Mouse (Mus musculus) heart, embryonic 12.5 days (tissue): ENCODE data around the gene Spn. TPM values are rescaled to one million over a fixed set of nuclear protein-coding genes. Genes with fewer than 3 reads are reported as not detected.
A peak's percentile ranks its signal among the peaks of the same experiment; 100 is the strongest.

Source experiments
- ATAC-seq: fragments of 200-750 bp; cut with Nextera tagmentation; 2 replicates; pipeline ENCODE4 v1.8.0; 2017; ENCODE audit warnings: moderate TSS enrichment, moderate library complexity; ENCODE audit not compliant: insufficient number of reproducible peaks, low FRiP score
- H3K27ac ChIP-seq: fragments of 300-500 bp; sonication (generic); 2 replicates; pipeline ENCODE4 v1.5.1; 2016; ENCODE audit warnings: mild to moderate bottlenecking, moderate library complexity; ENCODE audit not compliant: poor library complexity, severe bottlenecking
- H3K27me3 ChIP-seq: fragments of 300-500 bp; sonication (generic); replicated peaks from 2 replicates; pipeline ENCODE4 v1.6.1; 2016; ENCODE audit warnings: mild to moderate bottlenecking, moderate library complexity
- H3K36me3 ChIP-seq: fragments of 300-500 bp; sonication (generic); 2 replicates; pipeline ENCODE4 v1.6.1; 2016; ENCODE audit warnings: mild to moderate bottlenecking, moderate library complexity
- H3K4me1 ChIP-seq: fragments of 300-500 bp; sonication (generic); replicated peaks from 2 replicates; pipeline ENCODE4 v1.6.1; 2016; ENCODE audit warnings: mild to moderate bottlenecking
- H3K4me2 ChIP-seq: fragments of 300-500 bp; sonication (generic); 2 replicates; pipeline ENCODE4 v1.6.1; 2016; ENCODE audit warnings: mild to moderate bottlenecking, moderate library complexity
- H3K4me3 ChIP-seq: fragments of 300-500 bp; sonication (generic); 2 replicates; pipeline ENCODE4 v1.5.1; 2016; ENCODE audit warnings: mild to moderate bottlenecking
- H3K9ac ChIP-seq: fragments of 300-500 bp; sonication (generic); 2 replicates; pipeline ENCODE4 v1.6.1; 2016; ENCODE audit warnings: mild to moderate bottlenecking, moderate library complexity
- H3K9me3 ChIP-seq: fragments of 300-500 bp; sonication (generic); replicated peaks from 2 replicates; pipeline ENCODE4 v1.6.1; 2016; ENCODE audit warnings: mild to moderate bottlenecking, moderate library complexity
- WGBS: fragments of 180-500 bp; shearing (Covaris S2); methylation state at CpG from one replicate; pipeline ENCODE4 v1.1.7; 2016; 5-methylcytosine and 5-hydroxymethylcytosine counted together
- polyA plus RNA-seq: library from polyadenylated mRNA; unstranded; fragments of >200 nt; fragmentation: Nextera tagmentation; extraction: Ambion mirVana; gene quantifications from 2 replicates; pipeline ENCODE4 v1.2.1, GENCODE M21; 2016

Spn gene
- polyA plus RNA-seq, 1 experiment from 2014 or later, result 0.17 TPM

DNA sequence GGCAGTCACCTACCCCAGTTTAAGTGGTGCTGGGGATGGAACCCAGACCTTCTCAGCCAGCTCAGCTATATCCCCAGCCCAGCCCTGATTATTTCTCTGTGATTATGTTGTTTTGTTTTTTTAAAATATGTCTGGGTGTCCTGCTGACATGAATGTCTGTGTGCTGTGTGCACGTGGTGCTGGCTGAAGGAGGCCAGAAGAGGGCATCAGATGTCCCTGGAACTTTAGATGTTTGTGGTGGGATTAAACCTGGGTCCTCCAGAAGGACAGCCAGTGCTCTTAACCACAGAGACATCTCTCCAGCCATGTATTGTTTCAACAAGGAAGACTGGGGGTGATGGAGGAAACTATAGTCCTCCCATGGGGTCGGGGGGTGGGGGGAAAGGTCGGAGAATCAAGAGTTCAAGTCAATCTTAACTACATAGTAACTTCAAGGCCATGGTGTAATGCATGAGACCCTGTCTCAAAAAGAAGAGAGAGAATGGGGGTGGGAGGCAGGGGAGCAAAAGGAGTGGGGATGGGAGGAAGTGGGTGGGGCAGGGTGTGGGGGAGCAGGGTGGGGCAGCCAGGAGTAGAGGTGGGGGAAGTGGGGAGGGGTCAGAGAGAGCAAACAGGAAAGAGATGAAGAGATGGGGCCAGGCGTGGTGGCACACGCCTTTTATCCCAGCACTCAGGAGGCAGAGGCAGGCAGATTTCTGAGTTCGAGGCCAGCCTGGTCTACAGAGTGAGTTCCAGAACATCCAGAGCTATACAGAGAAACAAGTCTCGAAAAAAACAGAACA lies 3.2 kb upstream of the Spn start:
- no peaks in the 10 kb centered on the region for H3K27me3 ChIP-seq
- no peak overlapping the region for H3K4me3 ChIP-seq
- H3K9ac ChIP-seq, result no peak overlapping the region
- 65% methylated on average over 7 of the region's 7 CpGs for WGBS
- H3K27ac ChIP-seq, result no peak overlapping the region
- no peaks in the 10 kb centered on the region for H3K9me3 ChIP-seq
- H3K4me2 ChIP-seq, result no peak overlapping the region
- no peaks in the 10 kb centered on the region for H3K36me3 ChIP-seq
- ATAC-seq, result no peak
- H3K4me1 ChIP-seq, result no peaks in the 10 kb centered on the region

DNA sequence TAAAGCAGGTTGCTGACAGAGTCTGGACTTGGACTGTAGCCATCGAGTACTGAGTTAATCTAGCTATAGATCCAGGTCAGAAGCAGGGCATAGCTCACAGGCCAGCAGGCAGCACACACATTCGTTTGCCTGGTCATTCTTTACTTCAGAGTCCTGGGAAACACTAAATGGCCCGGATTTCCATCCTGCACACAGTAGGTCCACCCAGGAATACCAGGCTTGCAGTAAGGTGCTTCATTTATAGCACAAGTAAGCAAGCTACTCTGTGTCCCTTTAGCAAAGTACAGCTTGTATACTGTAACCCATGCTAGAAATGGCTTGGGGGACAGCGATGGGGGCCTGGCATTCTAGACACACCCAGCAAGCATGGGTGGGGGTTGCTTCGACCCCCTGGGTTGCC lies 1.9 kb upstream of the Spn start:
- Histone ChIP-seq H3K27ac (no peak overlapping the region), H3K9ac (no peak overlapping the region), H3K4me3 (no peak overlapping the region), H3K4me2 (no peak overlapping the region), H3K9me3 (no peaks in the 10 kb centered on the region), H3K27me3 (0 out of 2 replicates have a peak, but pooled peaks cover 2% of the 10 kb centered on the region), H3K4me1 (no peaks in the 10 kb centered on the region), H3K36me3 (no peaks in the 10 kb centered on the region)
- no peak for ATAC-seq
- WGBS, result 55% methylated on average over 5 of the region's 5 CpGs

DNA sequence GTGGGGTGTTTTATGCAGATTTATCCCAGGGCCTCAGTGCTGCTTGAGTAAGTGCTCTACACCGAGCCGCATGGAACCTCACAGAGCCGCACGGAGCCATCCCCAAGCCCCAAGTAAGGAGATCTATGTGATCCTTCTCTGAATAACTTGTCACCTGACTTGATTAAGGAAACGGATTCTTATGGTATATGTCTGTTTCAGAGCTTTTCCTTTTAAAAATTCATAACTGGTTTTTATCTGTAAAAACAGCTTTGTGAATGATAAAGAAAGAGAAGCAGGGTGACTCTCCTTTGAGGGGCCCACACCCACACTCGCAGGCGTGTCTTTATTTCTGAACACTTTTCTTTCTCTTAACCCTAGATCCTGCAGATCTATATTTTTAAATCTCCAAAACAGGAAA lies 1.5 kb upstream of the Spn start:
- H3K4me1 ChIP-seq, result no peaks in the 10 kb centered on the region
- no peak for ATAC-seq
- H3K27ac ChIP-seq, result no peak overlapping the region
- no peak overlapping the region for H3K4me2 ChIP-seq
- no peak overlapping the region for H3K4me3 ChIP-seq
- 85% methylated on average over 7 of the region's 7 CpGs for WGBS
- H3K9me3 ChIP-seq, result no peaks in the 10 kb centered on the region
- no peak overlapping the region for H3K9ac ChIP-seq
- 0 out of 2 replicates have a peak, but pooled peaks cover 5% of the 10 kb centered on the region for H3K27me3 ChIP-seq
- no peaks in the 10 kb centered on the region for H3K36me3 ChIP-seq

DNA sequence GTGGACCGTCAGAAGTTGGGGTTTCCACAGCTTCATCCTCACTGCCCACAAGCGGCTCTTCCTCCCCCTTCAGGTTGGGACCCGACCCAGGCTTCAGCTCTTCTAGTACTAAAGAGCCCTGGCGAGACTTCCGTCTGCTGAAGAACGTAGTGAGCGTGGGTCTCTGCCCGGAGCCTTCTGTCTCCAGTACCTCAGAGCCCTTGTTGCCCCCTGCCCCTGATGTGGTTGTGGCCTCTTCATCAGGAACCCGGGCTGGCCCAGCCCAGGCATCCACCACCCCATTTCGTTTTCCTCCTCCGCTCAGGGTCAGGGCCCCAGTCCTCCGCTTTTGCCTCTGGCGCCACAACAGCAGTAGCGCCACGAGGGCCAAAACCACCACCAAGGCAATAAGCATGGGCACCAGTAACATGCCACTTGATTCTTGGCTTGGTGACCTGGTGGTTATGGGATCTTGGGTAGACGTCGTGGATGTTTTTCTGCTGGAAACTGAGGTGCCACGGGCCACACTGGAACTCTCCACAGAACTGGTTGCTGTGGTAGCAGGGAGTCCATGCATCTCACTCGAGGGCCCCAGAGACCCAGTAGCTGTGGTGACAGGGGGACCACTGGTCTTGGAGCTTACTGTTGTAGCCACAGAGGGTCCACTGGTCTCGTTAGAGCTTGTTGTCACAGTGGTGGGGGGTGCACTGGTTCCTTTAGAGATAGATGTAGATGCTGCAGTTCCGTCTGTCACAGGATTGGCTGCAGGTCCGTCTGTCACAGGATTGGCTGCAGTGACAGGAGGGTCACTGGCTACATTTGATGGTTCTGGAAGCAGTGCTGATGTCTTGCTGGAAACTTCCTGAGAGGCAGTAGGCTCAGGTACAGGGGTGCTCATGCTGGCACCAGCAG lies 1.2 kb downstream of the Spn start:
- Histone ChIP-seq H3K27ac (no peak overlapping the region), H3K4me1 (no peaks in the 10 kb centered on the region), H3K9ac (no peak overlapping the region), H3K36me3 (no peaks in the 10 kb centered on the region), H3K27me3 (0 out of 2 replicates have a peak, but pooled peaks cover 5% of the 10 kb centered on the region), H3K9me3 (no peaks in the 10 kb centered on the region), H3K4me2 (no peak overlapping the region), H3K4me3 (no peak overlapping the region)
- ATAC-seq, result no peak
- 74% methylated on average over 22 of the region's 22 CpGs for WGBS

DNA sequence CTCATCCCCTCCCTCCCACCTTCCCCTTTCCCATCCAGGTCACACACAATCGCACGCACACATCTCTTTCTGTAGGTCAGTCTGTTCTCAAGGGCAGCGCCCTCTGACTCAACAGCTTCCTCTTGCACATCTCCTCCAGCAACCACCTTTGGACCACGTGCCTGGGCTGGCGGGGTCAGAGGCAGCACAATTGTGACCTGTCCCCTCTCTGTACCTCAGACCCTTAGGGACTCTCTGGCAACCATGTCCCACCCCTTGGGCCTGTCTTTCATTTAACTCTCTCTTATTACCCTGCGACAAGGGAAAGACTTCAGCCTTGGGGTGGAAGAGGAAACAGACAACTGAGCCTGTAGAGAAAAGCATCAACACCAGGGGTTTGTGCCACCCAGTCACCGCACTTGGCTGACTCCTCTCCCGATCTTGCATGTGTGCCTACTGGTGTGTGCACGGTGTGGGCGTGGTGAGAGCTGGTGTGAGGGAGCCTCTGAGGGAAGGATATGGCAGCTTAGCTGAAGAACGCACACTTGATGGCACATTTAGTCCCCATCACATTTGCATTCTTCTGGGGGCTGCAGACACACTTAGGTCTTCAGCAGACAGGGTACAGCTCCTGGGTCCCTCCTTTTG lies 2.7 kb downstream of the Spn start:
- Histone ChIP-seq H3K36me3 (no peaks in the 10 kb centered on the region), H3K27ac (no peak overlapping the region), H3K9me3 (no peaks in the 10 kb centered on the region), H3K4me2 (no peak overlapping the region), H3K9ac (no peak overlapping the region), H3K4me3 (no peak overlapping the region), H3K4me1 (no peaks in the 10 kb centered on the region), H3K27me3 (0 out of 2 replicates have a peak, but pooled peaks cover 5% of the 10 kb centered on the region)
- WGBS, result 78% methylated on average over 11 of the region's 11 CpGs
- ATAC-seq, result no peak

DNA sequence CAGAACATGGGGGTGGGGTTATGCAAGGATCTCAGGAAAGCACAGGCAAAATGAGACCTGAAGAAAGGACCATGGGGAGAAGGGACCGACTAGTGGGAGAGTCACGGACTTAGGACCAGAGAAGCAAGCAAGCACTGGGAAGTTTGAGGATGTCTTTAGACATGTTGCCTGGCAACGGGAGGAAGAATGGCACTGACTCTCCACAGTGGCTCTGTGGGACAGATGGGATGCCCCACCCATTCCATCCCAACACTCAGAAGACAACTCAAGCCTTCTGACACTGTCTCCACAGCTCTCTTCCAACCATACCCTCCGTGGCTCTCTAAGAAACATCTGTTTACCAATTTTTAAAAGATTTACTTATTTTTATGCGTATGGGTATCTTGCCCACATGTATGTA lies 4.5 kb downstream of the Spn start:
- no peak overlapping the region for H3K27ac ChIP-seq
- 0 out of 2 replicates have a peak, but pooled peaks cover 5% of the 10 kb centered on the region for H3K27me3 ChIP-seq
- no peaks in the 10 kb centered on the region for H3K9me3 ChIP-seq
- no peak overlapping the region for H3K9ac ChIP-seq
- H3K4me3 ChIP-seq, result no peak overlapping the region
- no peak for ATAC-seq
- 64% methylated on average over 5 of the region's 5 CpGs for WGBS
- H3K4me2 ChIP-seq, result no peak overlapping the region
- no peaks in the 10 kb centered on the region for H3K36me3 ChIP-seq
- no peaks in the 10 kb centered on the region for H3K4me1 ChIP-seq

DNA sequence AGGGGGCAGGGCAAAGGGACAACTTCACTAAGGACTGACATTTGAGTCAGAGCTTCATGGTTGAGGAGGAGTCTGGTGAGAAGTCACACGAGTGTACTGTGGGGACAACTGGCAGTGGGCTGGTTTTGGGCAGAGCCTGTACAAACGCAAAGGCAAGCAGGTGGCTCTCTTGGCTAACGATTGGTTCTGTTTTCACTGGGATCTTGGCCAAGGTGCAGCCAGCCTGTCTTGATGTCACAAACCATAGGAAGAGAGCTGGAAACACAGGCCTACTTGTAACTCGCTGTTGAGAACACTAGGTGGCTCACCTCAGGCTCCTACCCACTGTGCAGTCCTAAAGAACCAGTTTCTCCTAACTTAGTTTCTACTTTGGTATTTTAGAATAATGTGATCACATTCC lies 8.0 kb downstream of the Spn start:
- WGBS, result 21% methylated on average over 4 of the region's 4 CpGs
- H3K4me1 ChIP-seq, result no peaks in the 10 kb centered on the region

DNA sequence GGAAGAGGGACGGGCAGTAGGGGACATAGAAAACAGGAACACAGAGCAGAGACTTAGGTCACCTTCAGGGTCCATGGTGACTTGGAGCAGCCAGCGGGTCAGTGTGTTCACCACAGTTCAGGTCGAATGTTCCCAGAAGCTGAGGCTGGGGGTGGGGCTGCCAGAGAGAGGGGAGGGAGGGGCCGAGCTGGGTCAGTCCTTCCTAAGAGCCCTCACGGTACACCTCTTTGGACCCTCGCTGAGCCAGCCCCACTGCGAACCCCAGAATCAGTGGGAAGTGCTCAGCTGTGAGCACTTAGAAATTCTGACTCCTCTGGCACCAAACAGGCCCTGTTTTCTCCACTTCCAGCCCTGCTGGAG lies 15.7 kb downstream of the Spn start, which contains the start of gene Qprt:
TSS of gene Qprt (minus strand) at position 316 of the 360 bp plus-strand sequence.
- H3K9me3 ChIP-seq, result peaks cover 11% of the 10 kb centered on the region
- no peak within 1 kb of the TSS for H3K27ac ChIP-seq
- H3K9ac ChIP-seq, result peak within 1 kb of the TSS; percentile 35
- H3K4me1 ChIP-seq, result peaks cover 27% of the 10 kb centered on the region
- 11% methylated on average over 7 of the region's 7 CpGs for WGBS
- ATAC-seq, result no peak
- H3K36me3 ChIP-seq, result no peaks in the 10 kb centered on the region
- H3K4me2 ChIP-seq, result peak within 1 kb of the TSS; percentile 56
- peaks cover 24% of the 10 kb centered on the region for H3K27me3 ChIP-seq
- H3K4me3 ChIP-seq, result peak within 1 kb of the TSS; percentile 28

More for the DNA sequence above, 8.0 kb downstream of the Spn start:
- 0 out of 2 replicates have a peak, but pooled peaks cover 3% of the 10 kb centered on the region for H3K27me3 ChIP-seq
- no peaks in the 10 kb centered on the region for H3K36me3 ChIP-seq
- H3K4me3 ChIP-seq, result no peak overlapping the region
- H3K9me3 ChIP-seq, result peaks cover 2% of the 10 kb centered on the region; the same call in 1 of the 2 replicates
- H3K9ac ChIP-seq, result no peak overlapping the region; the same call in 1 of the 2 replicates
- peak; percentile 53; the same call in 1 of the 2 replicates for ATAC-seq
- no peak overlapping the region for H3K27ac ChIP-seq
- no peak overlapping the region for H3K4me2 ChIP-seq

DNA sequence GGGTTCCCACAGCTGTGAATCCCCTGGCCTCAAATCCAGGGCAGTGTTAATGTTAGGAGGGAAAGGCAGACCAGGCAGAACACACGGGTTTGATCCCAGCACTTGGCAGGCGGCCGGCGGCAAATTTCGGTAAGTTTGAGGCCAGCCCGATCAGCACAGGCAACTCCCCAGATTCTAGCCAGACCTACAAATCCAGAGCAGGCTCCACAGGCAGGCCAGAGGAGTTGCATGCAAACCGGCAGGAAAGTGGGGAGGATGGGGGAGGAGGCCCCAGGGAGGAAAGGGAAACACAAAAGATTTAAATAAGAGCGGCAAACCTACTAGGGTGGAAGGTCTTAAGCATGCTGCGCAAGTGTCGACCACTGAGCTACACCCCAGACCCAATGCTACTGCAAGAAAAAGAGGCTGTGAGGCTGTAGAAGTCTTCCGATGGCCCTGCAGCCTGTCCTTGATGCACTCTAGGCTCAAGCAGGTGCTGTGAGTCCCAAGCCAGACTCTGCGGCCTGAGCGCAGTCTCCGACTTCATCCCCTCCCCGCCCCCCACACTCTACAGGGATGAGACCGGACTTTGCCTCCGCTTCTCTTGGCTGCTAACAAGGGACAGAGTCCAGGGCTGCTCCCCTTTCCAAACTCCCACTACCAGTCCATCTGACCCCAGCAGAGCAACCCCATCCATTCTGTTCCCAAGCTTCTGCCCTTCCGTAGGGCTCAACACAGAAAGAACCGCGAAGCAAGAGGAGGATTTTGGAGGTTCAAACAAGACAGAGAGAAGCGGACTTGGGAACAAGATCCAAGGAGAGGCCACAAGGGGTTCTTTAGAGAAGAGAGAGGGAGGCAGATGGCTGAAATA lies 16.3 kb downstream of the Spn start:
- Histone ChIP-seq H3K27ac (no peak overlapping the region), H3K4me3 (peak overlapping the region; percentile 28), H3K27me3 (peaks cover 24% of the 10 kb centered on the region), H3K4me1 (peaks cover 27% of the 10 kb centered on the region), H3K9ac (peak overlapping the region; percentile 35), H3K4me2 (peak overlapping the region; percentile 56), H3K9me3 (peaks cover 11% of the 10 kb centered on the region), H3K36me3 (no peaks in the 10 kb centered on the region)
- no peak for ATAC-seq
- WGBS, result 14% methylated on average over 21 of the region's 21 CpGs

DNA sequence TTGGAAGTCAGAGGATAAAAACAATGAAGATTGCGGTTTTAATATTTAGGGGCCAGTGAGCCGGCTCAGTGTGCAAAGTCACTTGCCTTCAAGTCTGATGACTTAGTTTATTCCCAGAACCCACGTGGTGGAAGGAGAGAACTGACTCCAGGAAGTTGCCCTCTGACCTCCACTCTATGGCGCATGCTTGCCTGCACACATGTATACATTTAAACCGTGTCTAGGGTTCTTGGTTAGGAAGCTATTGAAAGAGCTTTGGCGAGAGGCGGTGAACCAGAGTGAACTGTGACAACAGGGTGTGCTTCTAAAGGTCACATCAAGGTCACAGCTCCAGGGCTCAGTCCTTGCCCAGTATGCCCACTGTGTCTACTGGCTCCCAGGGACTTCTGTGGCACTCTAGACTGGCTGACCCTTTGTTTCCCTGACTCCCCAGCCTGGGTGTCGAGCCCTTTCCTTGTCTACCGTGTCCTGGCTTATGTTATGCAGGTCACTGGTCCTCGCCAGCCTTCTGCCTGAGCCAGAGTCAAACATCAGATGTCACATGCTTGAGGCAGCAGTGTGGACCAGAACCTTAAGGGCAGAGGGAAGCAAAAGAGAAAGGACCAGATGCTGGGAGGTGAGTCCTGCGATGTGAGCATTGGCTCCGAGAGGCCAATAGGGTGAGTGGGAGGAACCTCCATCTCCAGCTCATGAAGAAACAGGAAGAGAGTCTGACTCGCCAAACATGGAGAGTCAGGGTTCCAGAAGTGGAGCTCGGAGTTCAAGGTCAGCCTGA lies 18.8 kb downstream of the Spn start:
- H3K27ac ChIP-seq, result no peak overlapping the region
- H3K36me3 ChIP-seq, result no peaks in the 10 kb centered on the region
- H3K9me3 ChIP-seq, result 0 out of 2 replicates have a peak, but pooled peaks cover 1% of the 10 kb centered on the region
- ATAC-seq, result no peak
- WGBS, result 63% methylated on average over 14 of the region's 14 CpGs
- no peak overlapping the region for H3K4me3 ChIP-seq
- no peak overlapping the region for H3K4me2 ChIP-seq
- no peak overlapping the region for H3K9ac ChIP-seq
- peaks cover 27% of the 10 kb centered on the region for H3K4me1 ChIP-seq
- H3K27me3 ChIP-seq, result peaks cover 24% of the 10 kb centered on the region
